Mouse (Mus musculus) testis, adult 2 months (tissue): ENCODE measurements around the gene Tctn1. TPM values are rescaled to one million over a fixed set of nuclear protein-coding genes. Genes with fewer than 3 reads are reported as not detected.
"Not testable (repeated sequence)": the region's sequence is repeated elsewhere in the genome, so short reads cannot be mapped to it uniquely, and the experiment has no call there.

Experiments
- H3K27ac ChIP-seq: fragments of 200-500 bp; 2 replicates; pipeline ENCODE4 v1.5.1; 2012; ENCODE audit warnings: low read depth, low read length; ENCODE audit not compliant: control insufficient read depth, insufficient read depth
- H3K27me3 ChIP-seq: fragments of 200-500 bp; 2 replicates; pipeline ENCODE4 v1.6.1; 2012; ENCODE audit warnings: mild to moderate bottlenecking, low read length, moderate library complexity; ENCODE audit not compliant: control insufficient read depth, insufficient read depth
- H3K36me3 ChIP-seq: fragments of 200-500 bp; 2 replicates; pipeline ENCODE4 v1.6.1; 2012; ENCODE audit warnings: mild to moderate bottlenecking, low read length; ENCODE audit not compliant: control insufficient read depth, insufficient read depth
- H3K4me1 ChIP-seq: fragments of 200-500 bp; 2 replicates; pipeline ENCODE4 v1.6.1; 2012; ENCODE audit warnings: low read length; ENCODE audit not compliant: control insufficient read depth, insufficient read depth
- H3K4me3 ChIP-seq: fragments of 200-500 bp; 2 replicates; pipeline ENCODE4 v1.5.1; 2012; ENCODE audit warnings: low read depth, mild to moderate bottlenecking, low read length, moderate library complexity, mixed read lengths; ENCODE audit not compliant: control insufficient read depth
- CTCF ChIP-seq: fragments of 200-500 bp; IDR thresholded peaks from 2 replicates; pipeline ENCODE4 v1.5.1; 2012; ENCODE audit warnings: low read depth, mild to moderate bottlenecking, inconsistent platforms, low read length, moderate library complexity; ENCODE audit not compliant: control insufficient read depth, insufficient read depth, insufficient replicate concordance
- POLR2A ChIP-seq: fragments of 200-500 bp; IDR thresholded peaks from 2 replicates; pipeline ENCODE4 v1.6.1; 2012; ENCODE audit warnings: low read depth, mild to moderate bottlenecking, inconsistent platforms, low read length, moderate library complexity; ENCODE audit not compliant: control insufficient read depth
- polyA plus RNA-seq: library from polyadenylated mRNA; depleted of rRNA; stranded (reverse); fragments of >200 nt; gene quantifications from 2 replicates; pipeline ENCODE4 v1.2.3, GENCODE M21; 2012

Gene Tctn1
- polyA plus RNA-seq, 1 experiment, result 59.8 TPM

- Histone ChIP-seq H3K36me3 (no peaks in the 10 kb centered on the region), H3K4me1 (peaks cover 19% of the 10 kb centered on the region), H3K27me3 (no peaks in the 10 kb centered on the region), H3K27ac (no peak overlapping the region), H3K4me3 (no peak overlapping the region)
- TF ChIP-seq POLR2A (no peak), CTCF (no peak)
Measured at GRCm38 (mm10) chr5:122224291-122224690, 40.0 kb downstream of the Tctn1 start.

GRCm38 (mm10) chr5:122221085-122221484 lies 43.2 kb downstream of the Tctn1 start:
- Histone ChIP-seq H3K36me3 (no peaks in the 10 kb centered on the region), H3K27me3 (no peaks in the 10 kb centered on the region), H3K4me3 (no peak overlapping the region), H3K4me1 (peaks cover 13% of the 10 kb centered on the region), H3K27ac (no peak overlapping the region)
- no peak for TF ChIP-seq POLR2A
- no peak for TF ChIP-seq CTCF

- Histone ChIP-seq H3K4me3 (no peak overlapping the region), H3K36me3 (no peaks in the 10 kb centered on the region), H3K27ac (no peak overlapping the region), H3K27me3 (no peaks in the 10 kb centered on the region), H3K4me1 (peaks cover 4% of the 10 kb centered on the region)
- TF ChIP-seq CTCF, result no peak
- TF ChIP-seq POLR2A, result no peak
Measured at GRCm38 (mm10) chr5:122219655-122220629, 44.3 kb downstream of the Tctn1 start.

- H3K27ac ChIP-seq, result no peak overlapping the region
- no peaks in the 10 kb centered on the region for H3K27me3 ChIP-seq
- no peak for TF ChIP-seq POLR2A
- TF ChIP-seq CTCF, result no peak
- peaks cover 3% of the 10 kb centered on the region for H3K4me1 ChIP-seq
- H3K36me3 ChIP-seq, result no peaks in the 10 kb centered on the region
- no peak overlapping the region for H3K4me3 ChIP-seq
Measured at GRCm38 (mm10) chr5:122218928-122219327, 45.3 kb downstream of the Tctn1 start.

- H3K27ac ChIP-seq, result no peak overlapping the region
- TF ChIP-seq CTCF, result no peak
- no peak for TF ChIP-seq POLR2A
- no peaks in the 10 kb centered on the region for H3K36me3 ChIP-seq
- H3K4me1 ChIP-seq, result peaks cover 3% of the 10 kb centered on the region
- no peak overlapping the region for H3K4me3 ChIP-seq
- no peaks in the 10 kb centered on the region for H3K27me3 ChIP-seq
Measured at GRCm38 (mm10) chr5:122218109-122218905, 46.0 kb downstream of the Tctn1 start.

GRCm38 (mm10) chr5:122217636-122218035 lies 46.6 kb downstream of the Tctn1 start:
- Histone ChIP-seq H3K27ac (no peak overlapping the region), H3K27me3 (no peaks in the 10 kb centered on the region), H3K4me1 (peaks cover 3% of the 10 kb centered on the region), H3K36me3 (no peaks in the 10 kb centered on the region), H3K4me3 (no peak overlapping the region)
- no peak for TF ChIP-seq POLR2A
- no peak for TF ChIP-seq CTCF

- H3K27ac ChIP-seq, result no peak overlapping the region
- H3K4me3 ChIP-seq, result no peak overlapping the region
- TF ChIP-seq CTCF (no peak), POLR2A (no peak)
- no peaks in the 10 kb centered on the region for H3K27me3 ChIP-seq
- H3K4me1 ChIP-seq, result peaks cover 7% of the 10 kb centered on the region
- no peaks in the 10 kb centered on the region for H3K36me3 ChIP-seq
Measured at GRCm38 (mm10) chr5:122213861-122214260, 50.4 kb downstream of the Tctn1 start.

- not testable (repeated sequence) for H3K36me3 ChIP-seq, H3K4me3 ChIP-seq, H3K4me1 ChIP-seq, H3K27ac ChIP-seq, H3K27me3 ChIP-seq
Measured at GRCm38 (mm10) chr5:122212820-122213219, 51.4 kb downstream of the Tctn1 start.
